Mouse (Mus musculus) heart, embryonic 10.5 days (tissue): ENCODE measurements at regions not wholly inside any gene's neighbourhood (a gene's known extent, or its start where the extent isn't known, plus 50 kb on each side); places are given as distances from the start of the nearest gene placed in this dataset.
A peak's percentile ranks its signal among the peaks of the same experiment; 100 is the strongest.

Experiments used
- DNase-seq: peaks from one replicate; pipeline ENCODE4 v3.0.0-alpha.2; 2017; ENCODE audit warnings: low spot score
- H3K27ac ChIP-seq: fragments of 300-500 bp; sonication (generic); 2 replicates; pipeline ENCODE4 v1.5.1; 2016; ENCODE audit warnings: mild to moderate bottlenecking
- H3K27me3 ChIP-seq: fragments of 300-500 bp; sonication (generic); 2 replicates; pipeline ENCODE4 v1.6.1; 2016; ENCODE audit warnings: mild to moderate bottlenecking; ENCODE audit not compliant: poor library complexity, insufficient read depth, severe bottlenecking
- H3K36me3 ChIP-seq: fragments of 300-500 bp; sonication (generic); 2 replicates; pipeline ENCODE4 v1.6.1; 2016; ENCODE audit warnings: mild to moderate bottlenecking, moderate library complexity
- H3K4me1 ChIP-seq: fragments of 300-500 bp; sonication (generic); 2 replicates; pipeline ENCODE4 v1.6.1; 2016; ENCODE audit warnings: mild to moderate bottlenecking
- H3K4me3 ChIP-seq: fragments of 300-500 bp; sonication (generic); 2 replicates; pipeline ENCODE4 v1.5.1; 2016; ENCODE audit warnings: mild to moderate bottlenecking, moderate library complexity
- H3K9me3 ChIP-seq: fragments of 300-500 bp; sonication (generic); 2 replicates; pipeline ENCODE4 v1.6.1; 2016; ENCODE audit warnings: mild to moderate bottlenecking, moderate library complexity
- WGBS: fragments of 180-500 bp; shearing (Covaris S2); methylation state at CpG from one replicate; pipeline ENCODE4 v1.1.7; 2016; 5-methylcytosine and 5-hydroxymethylcytosine counted together

- Histone ChIP-seq H3K27me3 (no peaks in the 10 kb centered on the region), H3K36me3 (no peaks in the 10 kb centered on the region), H3K4me1 (no peaks in the 10 kb centered on the region), H3K4me3 (no peak overlapping the region), H3K9me3 (no peaks in the 10 kb centered on the region), H3K27ac (no peak overlapping the region)
- 46% methylated on average over 4 of the region's 4 CpGs for WGBS
- DNase-seq: no peak
These were observed 188.6 kb downstream of the Cog6 start for GRCm38 (mm10) chr3:52828473-52828872.

- Histone ChIP-seq H3K27ac (no peak overlapping the region), H3K4me1 (no peaks in the 10 kb centered on the region), H3K27me3 (no peaks in the 10 kb centered on the region), H3K9me3 (no peaks in the 10 kb centered on the region), H3K36me3 (no peaks in the 10 kb centered on the region), H3K4me3 (no peak overlapping the region)
- DNase-seq: no peak
- 85% methylated on average over 5 of the region's 5 CpGs for WGBS
These were observed 194.2 kb downstream of the Cog6 start for GRCm38 (mm10) chr3:52822848-52823247.

DNA sequence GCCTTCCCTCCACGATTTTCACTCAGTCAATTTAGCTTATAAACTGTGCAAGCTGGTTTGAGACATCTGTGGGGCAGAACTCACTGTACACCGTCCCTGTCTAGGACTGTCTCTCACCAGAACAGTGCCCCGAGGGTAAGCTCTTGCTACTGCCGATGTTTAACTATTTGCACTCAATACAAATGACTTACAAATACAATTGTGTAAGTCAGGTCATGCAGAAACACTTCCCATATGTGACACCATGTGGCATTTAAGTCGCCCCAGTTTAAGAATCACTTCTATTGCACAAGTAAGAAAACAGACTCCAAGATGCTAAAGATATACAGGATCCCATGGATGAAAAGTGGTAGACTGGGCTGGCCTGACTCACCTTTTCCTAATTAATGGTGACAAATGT is 195.6 kb downstream of the Cog6 start:
- WGBS: 60% methylated on average over 5 of the region's 5 CpGs
- H3K9me3 ChIP-seq: no peaks in the 10 kb centered on the region

GRCm38 (mm10) chr3:52818401-52818800 is 198.6 kb downstream of the Cog6 start:
- Histone ChIP-seq H3K27me3 (no peaks in the 10 kb centered on the region), H3K4me3 (no peak overlapping the region), H3K27ac (no peak overlapping the region), H3K36me3 (no peaks in the 10 kb centered on the region), H3K4me1 (peaks cover 11% of the 10 kb centered on the region; the same call in 1 of the 2 replicates), H3K9me3 (no peaks in the 10 kb centered on the region)
- DNase-seq: no peak
- 86% methylated on average over 4 of the region's 4 CpGs for WGBS

More for the DNA sequence above, 195.6 kb downstream of the Cog6 start:
- Histone ChIP-seq H3K27me3 (no peaks in the 10 kb centered on the region), H3K27ac (no peak overlapping the region), H3K36me3 (no peaks in the 10 kb centered on the region), H3K4me3 (no peak overlapping the region), H3K4me1 (peaks cover 3% of the 10 kb centered on the region; the same call in 1 of the 2 replicates)
- DNase-seq: no peak

DNA sequence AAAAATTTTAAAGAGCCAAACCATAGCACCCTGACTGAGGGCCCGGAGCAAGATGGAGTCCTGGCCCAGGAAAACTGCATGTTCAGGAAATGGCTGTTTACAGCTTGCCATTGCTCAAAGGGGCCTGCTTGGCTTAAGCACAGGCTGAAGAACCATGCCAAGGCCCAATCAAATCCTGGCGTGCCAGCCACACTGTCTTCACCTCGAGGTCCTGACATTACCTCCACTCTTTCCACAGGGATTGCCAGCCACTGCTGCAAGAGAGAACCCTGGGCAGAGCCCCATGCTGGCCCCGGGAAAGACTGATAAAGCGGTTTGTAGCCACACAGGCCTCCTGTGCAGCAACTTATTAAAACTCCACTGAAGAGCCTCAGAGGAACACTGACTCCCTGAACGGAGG is 199.6 kb downstream of the Cog6 start:
- no peak overlapping the region for H3K4me3 ChIP-seq
- no peaks in the 10 kb centered on the region for H3K27me3 ChIP-seq
- H3K4me1 ChIP-seq: peaks cover 11% of the 10 kb centered on the region; the same call in 1 of the 2 replicates
- no peaks in the 10 kb centered on the region for H3K36me3 ChIP-seq
- H3K9me3 ChIP-seq: no peaks in the 10 kb centered on the region
- WGBS: 70% methylated on average over 6 of the region's 6 CpGs
- no peak for DNase-seq
- H3K27ac ChIP-seq: no peak overlapping the region

- H3K27ac ChIP-seq: no peak overlapping the region
- no peaks in the 10 kb centered on the region for H3K36me3 ChIP-seq
- no peak for DNase-seq
- H3K9me3 ChIP-seq: no peaks in the 10 kb centered on the region
- peaks cover 11% of the 10 kb centered on the region; the same call in 1 of the 2 replicates for H3K4me1 ChIP-seq
- no peak overlapping the region for H3K4me3 ChIP-seq
- no peaks in the 10 kb centered on the region for H3K27me3 ChIP-seq
- WGBS: 78% methylated on average over 7 of the region's 7 CpGs
These were observed 201.5 kb downstream of the Cog6 start for GRCm38 (mm10) chr3:52815497-52815896.

- Histone ChIP-seq H3K36me3 (no peaks in the 10 kb centered on the region), H3K9me3 (no peaks in the 10 kb centered on the region), H3K4me3 (no peak overlapping the region), H3K27me3 (no peaks in the 10 kb centered on the region), H3K27ac (no peak overlapping the region), H3K4me1 (no peaks in the 10 kb centered on the region)
- 77% methylated on average over 5 of the region's 5 CpGs for WGBS
- no peak for DNase-seq
These were observed 214.7 kb downstream of the Cog6 start for GRCm38 (mm10) chr3:52802324-52802723.

GRCm38 (mm10) chr3:52801446-52801845 is 215.6 kb downstream of the Cog6 start:
- Histone ChIP-seq H3K4me3 (no peak overlapping the region), H3K27ac (no peak overlapping the region), H3K27me3 (no peaks in the 10 kb centered on the region), H3K36me3 (no peaks in the 10 kb centered on the region), H3K4me1 (no peaks in the 10 kb centered on the region), H3K9me3 (no peaks in the 10 kb centered on the region)
- 85% methylated on average over 5 of the region's 5 CpGs for WGBS
- peak; percentile 36 for DNase-seq

GRCm38 (mm10) chr3:52800673-52801072 is 216.4 kb downstream of the Cog6 start:
- H3K36me3 ChIP-seq: no peaks in the 10 kb centered on the region
- H3K4me3 ChIP-seq: no peak overlapping the region
- no peaks in the 10 kb centered on the region for H3K27me3 ChIP-seq
- no peak for DNase-seq
- H3K27ac ChIP-seq: no peak overlapping the region
- H3K4me1 ChIP-seq: no peaks in the 10 kb centered on the region
- no peaks in the 10 kb centered on the region for H3K9me3 ChIP-seq
- 71% methylated on average over 3 of the region's 3 CpGs for WGBS

- Histone ChIP-seq H3K36me3 (no peaks in the 10 kb centered on the region), H3K4me3 (no peak overlapping the region), H3K9me3 (no peaks in the 10 kb centered on the region), H3K27ac (no peak overlapping the region), H3K4me1 (no peaks in the 10 kb centered on the region), H3K27me3 (no peaks in the 10 kb centered on the region)
- WGBS: 32% methylated on average over 6 of the region's 6 CpGs
- DNase-seq: peak; percentile 47
These were observed 219.2 kb downstream of the Cog6 start for GRCm38 (mm10) chr3:52797801-52798200.

GRCm38 (mm10) chr3:52797164-52797563 is 219.9 kb downstream of the Cog6 start:
- WGBS: 77% methylated on average over 4 of the region's 4 CpGs
- Histone ChIP-seq H3K9me3 (no peaks in the 10 kb centered on the region), H3K27ac (no peak overlapping the region), H3K27me3 (no peaks in the 10 kb centered on the region), H3K36me3 (no peaks in the 10 kb centered on the region), H3K4me1 (no peaks in the 10 kb centered on the region), H3K4me3 (no peak overlapping the region)
- DNase-seq: no peak

DNA sequence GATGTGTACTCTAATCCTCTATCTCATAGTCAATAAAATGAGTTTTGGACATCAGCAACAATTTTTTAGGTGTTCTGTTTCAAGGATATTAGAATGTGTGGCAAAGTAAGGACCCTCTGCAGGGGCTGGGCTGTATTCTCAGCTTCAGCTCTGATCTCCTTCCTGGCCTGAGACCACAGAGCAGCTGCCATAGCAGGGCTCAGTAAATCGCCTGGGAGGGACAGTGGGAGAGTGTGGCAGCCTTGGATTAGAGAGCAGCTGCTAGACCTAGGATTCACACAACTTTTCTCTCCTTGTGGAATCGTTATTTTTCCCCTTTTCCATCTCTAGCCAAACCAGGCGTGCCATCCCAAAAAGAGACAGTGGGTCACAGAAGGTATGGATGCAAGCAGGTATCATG is 222.8 kb downstream of the Cog6 start:
- no peaks in the 10 kb centered on the region for H3K4me1 ChIP-seq
- no peak overlapping the region for H3K27ac ChIP-seq
- no peak overlapping the region for H3K4me3 ChIP-seq
- H3K9me3 ChIP-seq: no peaks in the 10 kb centered on the region
- H3K36me3 ChIP-seq: no peaks in the 10 kb centered on the region
- peak; percentile 24 for DNase-seq
- 68% methylated on average over 3 of the region's 3 CpGs for WGBS
- no peaks in the 10 kb centered on the region for H3K27me3 ChIP-seq

GRCm38 (mm10) chr3:52792801-52793200 is 224.2 kb downstream of the Cog6 start:
- Histone ChIP-seq H3K4me3 (no peak overlapping the region), H3K4me1 (no peaks in the 10 kb centered on the region), H3K36me3 (no peaks in the 10 kb centered on the region), H3K27me3 (no peaks in the 10 kb centered on the region), H3K27ac (no peak overlapping the region), H3K9me3 (no peaks in the 10 kb centered on the region)
- peak; percentile 22 for DNase-seq
- 77% methylated on average over 3 of the region's 3 CpGs for WGBS

- Histone ChIP-seq H3K9me3 (no peaks in the 10 kb centered on the region), H3K4me3 (no peak overlapping the region), H3K27me3 (no peaks in the 10 kb centered on the region), H3K27ac (no peak overlapping the region), H3K4me1 (no peaks in the 10 kb centered on the region), H3K36me3 (no peaks in the 10 kb centered on the region)
- peak; percentile 65 for DNase-seq
- 53% methylated on average over 5 of the region's 5 CpGs for WGBS
These were observed 224.9 kb downstream of the Cog6 start for GRCm38 (mm10) chr3:52792121-52792520.
